Mouse (Mus musculus): ENCODE results near the gene Gm27027. TPM values are rescaled to one million over a fixed set of nuclear protein-coding genes. Genes with fewer than 3 reads are reported as not detected.

Gm27027 gene
- not detected for total RNA-seq (2021)
- long read RNA-seq, experiment 1, partial matches to known transcripts: 0 of 1 reads
- long read RNA-seq, experiment 1, other reads (novel, unspliced or antisense): 1 of 1 reads
- long read RNA-seq, experiment 2, partial matches to known transcripts: 0 of 1 reads
- long read RNA-seq, experiment 2, other reads (novel, unspliced or antisense): 1 of 1 reads

DNA sequence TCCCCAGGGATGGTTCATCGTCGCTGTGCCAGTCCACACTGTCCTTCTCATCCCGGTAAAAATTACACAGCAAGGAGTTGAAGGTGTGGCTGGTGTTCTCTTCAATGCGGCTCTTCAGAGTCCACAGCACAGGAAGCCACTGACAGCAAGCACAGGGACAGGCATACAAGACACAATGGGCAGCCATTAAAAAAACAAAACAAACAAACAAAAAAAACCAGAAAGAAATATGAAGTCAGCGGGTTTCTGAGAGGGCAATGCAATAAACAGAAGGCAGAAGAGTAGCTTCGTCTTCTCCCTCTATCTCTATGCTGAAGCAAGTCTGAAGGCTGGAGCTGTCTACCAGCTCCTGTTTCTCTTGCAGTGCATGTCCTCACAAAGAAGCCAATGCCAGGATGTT, at the start of gene Gm27027:
Gene Gm27027 (minus strand): TSS at position 101 of the 400 bp plus-strand sequence.
- no peak within 1 kb of the TSS for H3K4me3 ChIP-seq
- H3K27ac ChIP-seq: no peak within 1 kb of the TSS
- intact Hi-C loops (cut with DNase I): no loop called here
- no peak for DNase-seq (ENCODE audit: extremely low spot score in 1 of 2, low spot score in 2 of 2)
- no peak for TF ChIP-seq CTCF (IDR thresholded peaks at IDR 0.05)

DNA sequence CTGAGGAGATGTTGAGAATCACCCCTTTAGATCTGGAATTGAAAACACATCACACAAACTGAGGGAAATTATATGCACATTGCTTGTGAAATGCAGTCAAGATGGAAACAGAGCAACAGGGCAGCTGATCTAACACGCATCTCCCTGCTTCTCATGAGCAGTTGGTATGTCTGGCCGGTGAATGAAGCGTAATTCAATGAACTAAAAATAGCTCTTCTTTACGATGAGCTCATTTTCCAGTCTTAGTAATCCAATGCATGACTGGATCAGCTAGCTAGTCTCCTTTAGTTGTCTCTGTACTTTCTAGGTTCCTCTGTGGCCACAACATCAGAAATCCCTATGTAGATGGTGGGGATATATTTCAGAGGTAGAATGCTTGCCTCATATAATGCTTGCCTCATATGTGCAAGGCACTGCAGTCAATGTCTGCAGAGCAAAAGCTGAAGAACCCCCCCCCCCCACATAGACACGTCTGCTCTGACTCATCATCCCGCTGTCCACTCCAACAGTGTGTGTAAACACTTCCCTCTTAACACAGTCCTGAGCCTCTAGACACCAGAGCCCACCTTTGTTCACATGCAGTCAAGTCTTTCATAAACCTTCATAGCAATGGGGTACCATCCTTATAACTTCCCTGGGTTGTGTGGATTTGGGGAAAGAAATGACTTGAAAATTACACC, 49.4 kb upstream of the Gm27027 start:
- no peak for DNase-seq (ENCODE audit: extremely low spot score in 1 of 2, low spot score in 2 of 2)
- no peak for TF ChIP-seq CTCF (IDR thresholded peaks at IDR 0.05)
- H3K4me3 ChIP-seq: no peak overlapping the region
- intact Hi-C loops (cut with DNase I): no loop called here
- H3K27ac ChIP-seq: no peak overlapping the region

DNA sequence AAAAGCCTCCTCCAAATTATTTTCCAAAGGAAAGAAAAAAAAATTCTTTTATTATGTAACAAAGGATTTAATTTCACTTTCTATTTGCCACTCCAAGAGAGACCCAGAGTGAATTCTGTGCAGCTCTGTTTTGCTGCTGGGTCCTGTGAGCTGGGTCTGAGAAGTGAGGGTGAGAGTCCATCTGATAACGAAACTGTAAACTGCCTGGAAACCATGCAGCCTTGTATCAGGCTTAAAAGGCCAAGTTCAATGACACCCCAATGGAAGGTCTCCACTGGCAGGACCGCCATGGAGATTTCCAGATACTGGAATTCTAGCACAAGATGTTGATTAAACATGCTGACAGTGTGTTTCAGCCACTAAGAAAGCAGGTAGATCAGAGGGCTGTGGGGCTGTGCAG, 48.0 kb upstream of the Gm27027 start:
- TF ChIP-seq CTCF (IDR thresholded peaks at IDR 0.05): no peak
- Histone ChIP-seq H3K27ac (no peak overlapping the region), H3K4me3 (no peak overlapping the region)
- no peak for DNase-seq (ENCODE audit: extremely low spot score in 1 of 2, low spot score in 2 of 2)
- intact Hi-C loops (cut with DNase I): no loop called here

DNA sequence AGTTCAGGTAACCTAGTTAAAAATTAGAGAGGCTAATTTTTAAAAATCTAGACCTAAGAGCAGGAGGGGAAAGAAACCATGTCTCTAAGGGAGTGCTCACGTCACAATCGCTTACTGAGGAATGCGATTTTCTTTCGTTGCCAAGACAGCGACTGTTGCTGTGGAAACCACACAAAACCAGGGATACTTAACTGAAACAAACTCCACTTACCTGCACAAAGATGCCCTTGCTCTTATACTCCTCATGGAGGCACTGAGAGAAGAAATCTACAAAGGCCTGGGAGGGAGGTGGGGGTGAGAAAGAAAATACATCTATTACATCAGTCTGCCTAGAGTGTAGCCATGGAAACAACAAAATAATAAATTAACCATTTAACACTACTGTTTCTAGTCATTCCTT, 47.5 kb upstream of the Gm27027 start:
- Histone ChIP-seq H3K4me3 (no peak overlapping the region), H3K27ac (no peak overlapping the region)
- intact Hi-C loops (cut with DNase I): no loop called here
- no peak for TF ChIP-seq CTCF (IDR thresholded peaks at IDR 0.05)
- peak in 1 of 2 experiments; percentile 29 for DNase-seq (ENCODE audit: extremely low spot score in 1 of 2, low spot score in 2 of 2)

DNA sequence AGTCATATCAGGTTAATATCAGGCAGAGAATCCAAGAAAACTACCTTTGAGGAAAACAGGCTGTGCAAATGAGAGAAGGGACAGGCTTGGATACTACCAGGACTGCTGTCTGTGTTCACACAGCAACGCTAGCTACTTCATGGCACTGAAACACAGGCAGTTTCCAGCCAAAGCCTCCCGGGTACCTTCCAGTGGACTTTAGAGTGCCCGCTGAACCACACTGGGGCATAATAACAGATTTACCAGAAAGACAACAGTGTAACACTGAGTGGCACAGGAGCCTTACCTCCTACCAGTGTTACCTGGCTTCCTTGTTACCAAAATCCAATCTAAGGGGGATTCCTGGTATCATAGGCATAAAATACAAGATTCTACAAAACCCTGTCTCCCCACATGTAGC, 46.3 kb upstream of the Gm27027 start:
- Histone ChIP-seq H3K4me3 (no peak overlapping the region), H3K27ac (no peak overlapping the region)
- intact Hi-C loops (cut with DNase I): no loop called here
- no peak for TF ChIP-seq CTCF (IDR thresholded peaks at IDR 0.05)
- DNase-seq (ENCODE audit: extremely low spot score in 1 of 2, low spot score in 2 of 2): no peak

DNA sequence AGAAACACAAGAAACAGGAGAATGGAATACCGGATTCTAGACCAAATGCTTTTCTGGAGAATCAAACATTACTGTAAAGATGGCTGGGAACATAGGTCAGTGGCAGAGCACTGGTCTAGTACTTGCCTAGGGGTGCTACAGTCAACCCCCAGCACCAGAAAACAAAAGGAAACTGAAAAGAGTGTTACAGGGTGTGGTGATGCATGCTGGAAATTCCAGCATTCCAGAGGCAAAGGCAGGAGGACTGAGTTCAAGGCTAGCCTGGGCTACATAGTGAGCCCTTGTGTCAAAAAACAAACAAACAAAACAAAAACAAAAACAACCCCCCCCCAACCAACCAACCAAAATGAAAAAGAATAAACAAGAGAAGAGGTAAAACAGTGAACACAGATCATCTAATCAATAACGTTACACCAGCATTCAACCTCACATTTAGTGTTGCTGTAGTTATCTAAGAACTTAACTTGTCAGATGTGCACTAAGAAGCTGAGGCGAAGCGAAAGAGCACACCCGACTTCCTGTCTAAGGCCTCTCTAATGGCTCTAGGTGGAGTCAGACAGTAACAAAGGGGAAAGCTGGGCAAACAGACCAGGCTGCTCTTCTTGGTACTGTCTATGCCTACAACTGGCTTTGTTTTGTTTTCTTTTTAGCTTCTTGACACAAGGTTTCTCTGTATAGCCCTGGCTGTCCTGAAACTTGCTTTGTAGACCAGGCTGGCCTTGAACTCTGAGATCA, 44.4 kb upstream of the Gm27027 start:
- DNase-seq (ENCODE audit: extremely low spot score in 1 of 2, low spot score in 2 of 2): no peak
- intact Hi-C loops (cut with DNase I): no loop called here
- Histone ChIP-seq H3K27ac (no peak overlapping the region), H3K4me3 (no peak overlapping the region)
- TF ChIP-seq CTCF (IDR thresholded peaks at IDR 0.05): no peak

DNA sequence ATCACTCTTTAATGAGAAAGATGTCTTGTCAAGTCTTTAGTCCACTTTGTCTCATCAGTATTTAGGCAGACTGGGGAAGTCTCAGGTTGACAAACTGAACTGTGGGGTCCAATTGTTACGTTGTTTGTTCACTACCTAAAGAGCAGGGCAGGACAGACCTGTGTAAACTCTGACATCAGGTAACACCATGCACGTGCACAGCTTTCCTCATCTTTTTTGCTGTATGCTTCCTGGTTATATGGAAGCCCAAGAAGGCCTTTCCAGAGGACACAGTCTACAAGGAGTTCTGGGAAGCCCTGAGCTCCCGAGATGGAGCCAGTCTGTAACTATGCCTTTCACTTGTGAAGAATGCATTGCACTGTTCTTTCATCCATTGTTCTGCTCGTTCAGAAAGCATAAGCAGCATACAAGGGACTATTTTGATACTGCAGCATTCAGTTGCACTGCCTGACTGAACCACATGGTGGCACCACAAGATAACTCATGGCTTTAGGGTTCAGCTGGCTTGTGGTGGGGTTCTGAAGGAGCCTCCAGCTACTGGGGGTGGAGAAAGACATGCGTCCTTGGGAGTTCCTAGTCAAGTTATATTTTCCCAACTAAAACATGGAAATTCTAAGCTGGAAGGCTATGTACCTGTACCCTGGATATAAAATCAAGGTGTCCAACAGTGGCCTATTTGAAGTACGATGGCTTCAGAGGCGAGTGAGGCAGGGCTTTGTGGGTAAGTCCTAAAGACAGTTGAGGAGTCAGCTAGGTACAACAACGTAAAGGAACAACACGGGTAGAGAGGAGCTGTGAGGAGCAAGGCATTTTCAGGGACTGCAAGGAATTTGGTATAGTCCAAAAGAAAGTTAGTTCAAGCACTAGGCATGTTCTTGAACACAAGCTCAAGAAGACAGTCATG, 39.5 kb upstream of the Gm27027 start:
- DNase-seq (ENCODE audit: extremely low spot score in 1 of 2, low spot score in 2 of 2): peak; percentile 81 to 87
- peak; percentile 98 for TF ChIP-seq CTCF (IDR thresholded peaks at IDR 0.05)
- intact Hi-C loops (cut with DNase I): loop anchor here (1.0 to 5.0 kb wide), 2 partner anchors 212 to 255 kb away; no protein-coding TSS in a partner anchor
- H3K4me3 ChIP-seq: no peak overlapping the region
- H3K27ac ChIP-seq: no peak overlapping the region

DNA sequence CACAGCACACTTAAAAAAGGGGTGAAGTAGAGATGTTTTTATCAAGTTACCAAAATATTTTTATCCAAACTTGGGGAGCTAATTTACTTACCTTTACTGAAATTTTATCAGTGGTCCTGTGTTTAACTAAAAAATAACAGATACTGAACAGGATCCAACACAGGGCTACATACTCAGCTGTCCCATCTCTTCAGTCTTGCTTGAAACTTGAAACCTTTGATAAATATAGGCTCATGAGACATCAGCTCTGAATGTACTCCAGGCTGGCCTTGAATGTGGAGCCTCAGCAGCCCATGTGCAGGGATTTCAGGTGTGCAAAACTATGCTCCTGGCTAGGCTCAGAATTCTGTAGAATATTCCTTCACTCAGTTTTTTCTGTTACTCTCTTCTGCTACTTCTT, 34.4 kb upstream of the Gm27027 start:
- H3K4me3 ChIP-seq: no peak overlapping the region
- intact Hi-C loops (cut with DNase I): no loop called here
- no peak for TF ChIP-seq CTCF (IDR thresholded peaks at IDR 0.05)
- H3K27ac ChIP-seq: no peak overlapping the region
- no peak for DNase-seq (ENCODE audit: extremely low spot score in 1 of 2, low spot score in 2 of 2)

DNA sequence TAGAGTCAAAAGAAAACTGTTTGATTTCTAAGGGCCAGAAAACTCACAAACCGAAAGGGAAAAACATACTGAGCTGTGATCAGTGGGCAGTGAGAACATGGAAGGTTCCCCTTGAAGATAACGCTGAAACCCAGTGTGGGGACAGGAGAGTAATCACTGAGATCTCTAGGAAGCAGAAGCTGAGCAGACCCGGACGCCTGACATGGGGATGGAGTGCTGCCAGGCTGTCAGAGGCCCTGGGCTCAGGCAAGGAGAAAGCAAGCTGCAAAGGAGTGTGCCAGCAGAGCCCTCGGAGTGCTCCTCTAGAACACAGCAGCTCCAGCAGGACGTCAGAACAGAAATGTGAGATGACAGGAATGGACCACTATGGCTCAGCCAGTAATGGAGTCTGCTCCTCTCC, 28.5 kb upstream of the Gm27027 start:
- intact Hi-C loops (cut with DNase I): no loop called here
- TF ChIP-seq CTCF (IDR thresholded peaks at IDR 0.05): no peak
- no peak for DNase-seq (ENCODE audit: extremely low spot score in 1 of 2, low spot score in 2 of 2)
- Histone ChIP-seq H3K4me3 (no peak overlapping the region), H3K27ac (no peak overlapping the region)

DNA sequence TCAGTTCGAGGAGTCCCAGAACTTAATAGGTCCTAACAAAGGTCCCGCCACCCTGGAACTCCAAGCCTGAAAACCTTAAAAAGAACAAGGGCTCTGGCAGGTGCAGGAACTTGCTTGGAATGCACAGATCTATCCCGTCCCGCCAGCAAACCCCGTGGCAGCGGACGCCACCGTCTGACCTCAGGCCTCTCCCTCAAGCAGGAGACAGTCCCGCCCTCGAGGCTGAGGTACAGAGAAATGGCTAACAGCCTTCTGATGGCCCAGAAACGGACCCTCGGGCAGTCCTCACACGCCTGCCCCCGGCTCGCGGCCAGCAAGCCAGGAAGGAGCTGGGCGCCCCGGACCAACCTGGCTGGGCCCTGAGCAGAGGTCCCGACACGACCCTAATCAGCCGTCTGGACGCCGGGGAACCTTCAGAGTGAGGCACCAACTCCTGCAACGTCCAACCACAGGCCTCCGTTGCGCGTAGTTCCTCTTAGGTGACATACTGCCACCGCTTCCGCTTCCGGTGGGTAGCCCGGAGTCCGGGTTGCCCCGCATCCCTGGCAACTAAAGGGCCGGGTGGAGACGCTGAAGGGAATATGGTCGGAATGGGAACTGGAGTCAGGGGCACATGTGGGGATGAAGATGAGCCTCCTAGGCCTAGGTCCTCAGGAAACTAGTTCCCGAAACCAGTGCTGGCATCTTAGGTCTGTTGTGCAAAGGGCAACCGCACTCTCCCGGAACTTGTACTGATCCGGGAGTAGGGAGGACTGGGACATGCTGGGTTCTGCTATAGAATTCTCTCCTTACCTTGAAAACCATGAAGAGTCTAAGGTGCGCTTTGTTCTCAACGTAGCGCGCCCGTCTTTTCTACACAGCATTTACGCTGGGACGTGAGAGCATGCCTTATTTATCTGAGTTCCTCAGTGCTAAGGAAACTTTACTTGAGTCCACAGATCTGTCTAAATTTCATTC, 14.5 kb upstream of the Gm27027 start, which contains the start of gene Alkbh3:
Gene Alkbh3 (minus strand): TSS at position 473 of the 957 bp plus-strand sequence.
- DNase-seq (ENCODE audit: extremely low spot score in 1 of 2, low spot score in 2 of 2): peak; percentile 93 to 96
- H3K27ac ChIP-seq: peak within 1 kb of the TSS; percentile 86
- intact Hi-C loops (cut with DNase I): no loop called here
- peak within 1 kb of the TSS; percentile 97 for H3K4me3 ChIP-seq
- TF ChIP-seq CTCF (IDR thresholded peaks at IDR 0.05): no peak

Measured in left cerebral cortex, adult 2 months (tissue).